Comparison of ENCODE assay signal across 33 mouse cellular contexts in genomic region chr6:130429511-130429910, GRCm38 (mm10). TPM values are rescaled to one million over a fixed set of nuclear protein-coding genes. Genes with fewer than 3 reads are reported as not detected.
DNase-seq lines count a peak whose midpoint lies in the region; ATAC-seq and TF ChIP-seq lines count a peak whose summit lies in the region.
"Had no signal": no experiment of that assay in that cellular context is flagged by ENCODE, and none has a peak within 500 bp of the region (broad histone marks: within the 10 kb centered on the region; RNA-seq: fewer than 3 reads in every experiment).

No protein-coding gene starts in this region.

- H3K27ac ChIP-seq in forebrain, embryonic 14.5 days (ENCODE audit: low read depth, low read length): no peak overlapping the region
- H3K27ac ChIP-seq in left cerebral cortex, adult 2 months: no peak overlapping the region
- H3K27ac ChIP-seq: embryonic facial prominence, embryonic 10.5 days; embryonic facial prominence, embryonic 13.5 days; forebrain, embryonic 12.5 days; gastrocnemius, adult 2 months; heart, embryonic 15.5 days; hindbrain, embryonic 14.5 days; hindbrain, postnatal 0 days had no signal

- H3K27me3 ChIP-seq in forebrain, embryonic 14.5 days (replicated peaks; ENCODE audit: control insufficient read depth, insufficient read depth, low read length): no peaks in the 10 kb centered on the region
- H3K27me3 ChIP-seq: embryonic facial prominence, embryonic 13.5 days; forebrain, embryonic 12.5 days; heart, embryonic 12.5 days; heart, embryonic 15.5 days had no signal

- no peak overlapping the region for H3K4me2 ChIP-seq in forebrain, embryonic 14.5 days (ENCODE audit: low read length)
- H3K4me2 ChIP-seq: embryonic facial prominence, embryonic 13.5 days; forebrain, embryonic 12.5 days; heart, embryonic 12.5 days; heart, embryonic 15.5 days; hindbrain, embryonic 14.5 days had no signal

- ATAC-seq in common myeloid progenitor, adult 5-6 weeks (replicated peaks; ENCODE audit: low read depth, poor library complexity, severe bottlenecking): peak; percentile 92
- peak; percentile 95 to 97 for ATAC-seq in hematopoietic stem cell, adult 5-6 weeks (replicated peaks in 1 of 2; ENCODE audit: insufficient read depth in 1 of 2, low FRiP score in 2 of 2, low TSS enrichment in 1 of 2, low read depth in 1 of 2, poor library complexity in 2 of 2, severe bottlenecking in 2 of 2)
- peak; percentile 71 for ATAC-seq in megakaryocyte-erythroid progenitor cell, adult 5-6 weeks (replicated peaks; ENCODE audit: low FRiP score, low TSS enrichment, poor library complexity, severe bottlenecking)
- no peak for ATAC-seq in forebrain, embryonic 14.5 days
- ATAC-seq: activated CD4-positive, CD25-positive, alpha-beta regulatory T cell, adult 4 months; forebrain, embryonic 16.5 days; hindbrain, postnatal 0 days had no signal

- WGBS in forebrain, embryonic 14.5 days: 88% methylated on average over 4 of the region's 4 CpGs

- no peaks in the 10 kb centered on the region for H3K4me1 ChIP-seq in forebrain, embryonic 14.5 days (ENCODE audit: control insufficient read depth, insufficient read depth, low read length)
- H3K4me1 ChIP-seq: embryonic facial prominence, embryonic 10.5 days; embryonic facial prominence, embryonic 13.5 days; forebrain, embryonic 12.5 days; heart, embryonic 12.5 days; heart, embryonic 15.5 days had no signal

- no peak overlapping the region for H3K9ac ChIP-seq in forebrain, embryonic 14.5 days (ENCODE audit: low read length)
- H3K9ac ChIP-seq: embryonic facial prominence, embryonic 13.5 days; forebrain, embryonic 12.5 days; heart, embryonic 12.5 days; heart, embryonic 15.5 days; hindbrain, embryonic 14.5 days had no signal

- intact Hi-C loops in left cerebral cortex, adult 2 months (cut with DNase I): no loop called here

- H3K9me3 ChIP-seq in forebrain, embryonic 14.5 days (replicated peaks; ENCODE audit: control insufficient read depth, low read length): peaks cover 10% of the 10 kb centered on the region
- H3K9me3 ChIP-seq: heart, embryonic 15.5 days had no signal

- H3K36me3 ChIP-seq in forebrain, embryonic 14.5 days (ENCODE audit: control insufficient read depth, insufficient read depth, low read length): no peaks in the 10 kb centered on the region
- H3K36me3 ChIP-seq: embryonic facial prominence, embryonic 10.5 days; embryonic facial prominence, embryonic 13.5 days; forebrain, embryonic 12.5 days; heart, embryonic 12.5 days; heart, embryonic 15.5 days had no signal

- no peak overlapping the region for H3K4me3 ChIP-seq in forebrain, embryonic 14.5 days (ENCODE audit: low read depth, low read length)
- H3K4me3 ChIP-seq in left cerebral cortex, adult 2 months: no peak overlapping the region
- H3K4me3 ChIP-seq: embryonic facial prominence, embryonic 10.5 days; embryonic facial prominence, embryonic 13.5 days; erythroblast, embryonic 14.5 days; forebrain, embryonic 12.5 days; gastrocnemius, adult 2 months; heart, embryonic 12.5 days; heart, embryonic 15.5 days had no signal

- peak; percentile 1 for DNase-seq in skeletal muscle tissue, adult 2 months (ENCODE audit: low read depth, low spot score)
- DNase-seq in forebrain, embryonic 14.5 days (ENCODE audit: low spot score): no peak
- DNase-seq in left cerebral cortex, adult 2 months (ENCODE audit: extremely low spot score in 1 of 2, low spot score in 2 of 2): no peak
- no peak for DNase-seq in adrenal gland, postnatal 36 days
- no peak for DNase-seq in kidney, adult 9 months
- DNase-seq: adrenal gland, adult 8-10 months; adrenal gland, postnatal 25 days; cerebellum, adult 18-20 months; cerebellum, adult 9-10 months; cerebellum, postnatal 25 days; embryo, embryonic 11 days; gastrocnemius, adult 2 months; gastrocnemius, postnatal 14 days; heart, postnatal 10 days; heart, postnatal 36 days had no signal

- TF ChIP-seq CTCF in left cerebral cortex, adult 2 months (IDR thresholded peaks at IDR 0.05): no peak

RNA-seq across cellular contexts. Expression of gene Klra1, which starts 42.8 kb away (rescaled TPM):
- 0.27 and 0.68 TPM in 2 replicates for total RNA-seq in common myeloid progenitor, adult 5-6 weeks (2017)
- total RNA-seq in hematopoietic stem cell, adult 5-6 weeks (2017): not detected in 2 replicates
- total RNA-seq in megakaryocyte-erythroid progenitor cell, adult 5-6 weeks (2014; fragmentation: Nextera tagmentation): not detected in 2 replicates
- total RNA-seq in megakaryocyte-erythroid progenitor cell, adult 5-6 weeks (2017): 1.6 and 1.9 TPM in 2 replicates
- not detected in 2 replicates for polyA plus RNA-seq in forebrain, embryonic 14.5 days (2014; fragmentation: Nextera tagmentation; extraction: Ambion mirVana)
- total RNA-seq in left cerebral cortex, adult 2 months (2021): not detected
- not detected for total RNA-seq in adrenal gland, postnatal 36 days (2021)
- total RNA-seq: adrenal gland, postnatal 25 days; ES-E14; gastrocnemius, adult 2 months; gastrocnemius, postnatal 14 days; gastrocnemius, postnatal 4 days; heart, adult 18-20 months; heart, postnatal 10 days; heart, postnatal 36 days; hindbrain, postnatal 0 days had no signal
- polyA plus RNA-seq: activated CD4-positive, CD25-positive, alpha-beta regulatory T cell, adult 4 months; cortical plate, adult 2 months; embryonic facial prominence, embryonic 10.5 days; embryonic facial prominence, embryonic 13.5 days; erythroblast, embryonic 14.5 days; forebrain, embryonic 12.5 days; forebrain, embryonic 16.5 days; heart, embryonic 12.5 days; heart, embryonic 15.5 days; hindbrain, embryonic 11.5 days; hindbrain, embryonic 14.5 days; hindbrain, postnatal 0 days had no signal
